Mouse (Mus musculus): ENCODE results near the gene Bdh2. TPM values are rescaled to one million over a fixed set of nuclear protein-coding genes. Genes with fewer than 3 reads are reported as not detected.
A peak's percentile ranks its signal among the peaks of the same experiment; 100 is the strongest.

The Bdh2 gene
- polyA plus RNA-seq, 1 experiment from 2014 or later = 5.8 TPM

GRCm38 (mm10) chr3:135304566-135304965 is 23.5 kb downstream of the Bdh2 start:
- Histone ChIP-seq H3K9ac (replicated peaks; ENCODE audit: low read depth) (no peak overlapping the region), H3K27ac (ENCODE audit: low read length) (no peak overlapping the region), H3K27me3 (replicated peaks; ENCODE audit: insufficient read depth, low read length) (no peaks in the 10 kb centered on the region), H3K4me1 (ENCODE audit: insufficient read depth, low read depth, low read length) (no peaks in the 10 kb centered on the region; the same call in 1 of the 2 replicates), H3K4me3 (ENCODE audit: low read depth, low read length) (no peak overlapping the region), H3K9me3 (ENCODE audit: low read length) (no peaks in the 10 kb centered on the region), H3K36me3 (ENCODE audit: insufficient read depth, low read length) (no peaks in the 10 kb centered on the region), H3K4me2 (replicated peaks; ENCODE audit: low read depth, low read length) (no peak overlapping the region)
- ATAC-seq (no peak), DNase-seq (ENCODE audit: low spot score) (peak; percentile 24)
- 29% methylated on average over 9 of the region's 9 CpGs for WGBS
- TF ChIP-seq EP300 (IDR thresholded peaks at IDR 0.05) (no peak), CTCF (IDR thresholded peaks at IDR 0.05) (no peak)

GRCm38 (mm10) chr3:135307411-135308259 is 26.6 kb downstream of the Bdh2 start, which contains the start of gene Slc9b2:
TSS of gene Slc9b2 (plus strand) at chr3:135307700.
- 8% methylated on average over 22 of the region's 28 CpGs for WGBS
- Histone ChIP-seq H3K9me3 (ENCODE audit: low read length) (no peaks in the 10 kb centered on the region), H3K4me3 (ENCODE audit: low read depth, low read length) (peak within 1 kb of the TSS; percentile 28), H3K27ac (ENCODE audit: low read length) (no peak within 1 kb of the TSS), H3K36me3 (ENCODE audit: insufficient read depth, low read length) (no peaks in the 10 kb centered on the region), H3K4me2 (replicated peaks; ENCODE audit: low read depth, low read length) (peak within 1 kb of the TSS; percentile 69), H3K27me3 (replicated peaks; ENCODE audit: insufficient read depth, low read length) (no peaks in the 10 kb centered on the region), H3K9ac (replicated peaks; ENCODE audit: low read depth) (no peak within 1 kb of the TSS), H3K4me1 (ENCODE audit: insufficient read depth, low read depth, low read length) (no peaks in the 10 kb centered on the region; the same call in 1 of the 2 replicates)
- DNase-seq (ENCODE audit: low spot score) = peak; percentile 83
- no peak for TF ChIP-seq CTCF (IDR thresholded peaks at IDR 0.05)
- no peak for TF ChIP-seq EP300 (IDR thresholded peaks at IDR 0.05)
- peak; percentile 97 for ATAC-seq

GRCm38 (mm10) chr3:135312916-135313491 is 32.0 kb downstream of the Bdh2 start:
- DNase-seq (ENCODE audit: low spot score) = no peak
- H3K4me1 ChIP-seq (ENCODE audit: insufficient read depth, low read depth, low read length) = no peaks in the 10 kb centered on the region
- ATAC-seq = no peak

GRCm38 (mm10) chr3:135313727-135314126 is 32.7 kb downstream of the Bdh2 start:
- H3K4me2 ChIP-seq (replicated peaks; ENCODE audit: low read depth, low read length) = no peak overlapping the region
- no peak overlapping the region for H3K4me3 ChIP-seq (ENCODE audit: low read depth, low read length)
- H3K4me1 ChIP-seq (ENCODE audit: insufficient read depth, low read depth, low read length) = no peaks in the 10 kb centered on the region
- no peak overlapping the region for H3K27ac ChIP-seq (ENCODE audit: low read length)
- no peaks in the 10 kb centered on the region for H3K27me3 ChIP-seq (replicated peaks; ENCODE audit: insufficient read depth, low read length)
- H3K9me3 ChIP-seq (ENCODE audit: low read length) = no peaks in the 10 kb centered on the region
- 78% methylated on average over 2 of the region's 2 CpGs for WGBS
- H3K9ac ChIP-seq (replicated peaks; ENCODE audit: low read depth) = no peak overlapping the region
- TF ChIP-seq EP300 (IDR thresholded peaks at IDR 0.05) = no peak
- no peak for TF ChIP-seq CTCF (IDR thresholded peaks at IDR 0.05)
- ATAC-seq = no peak
- DNase-seq (ENCODE audit: low spot score) = no peak
- H3K36me3 ChIP-seq (ENCODE audit: insufficient read depth, low read length) = no peaks in the 10 kb centered on the region

More at GRCm38 (mm10) chr3:135312916-135313491, 32.0 kb downstream of the Bdh2 start:
- H3K9ac ChIP-seq (replicated peaks; ENCODE audit: low read depth) = no peak overlapping the region
- no peaks in the 10 kb centered on the region for H3K27me3 ChIP-seq (replicated peaks; ENCODE audit: insufficient read depth, low read length)
- 34% methylated on average over 2 of the region's 2 CpGs for WGBS
- H3K36me3 ChIP-seq (ENCODE audit: insufficient read depth, low read length) = no peaks in the 10 kb centered on the region
- TF ChIP-seq CTCF (IDR thresholded peaks at IDR 0.05) = peak; percentile 26; the same call in 1 of the 2 replicates
- TF ChIP-seq EP300 (IDR thresholded peaks at IDR 0.05) = no peak
- H3K9me3 ChIP-seq (ENCODE audit: low read length) = no peaks in the 10 kb centered on the region
- no peak overlapping the region for H3K4me2 ChIP-seq (replicated peaks; ENCODE audit: low read depth, low read length)
- H3K27ac ChIP-seq (ENCODE audit: low read length) = no peak overlapping the region
- H3K4me3 ChIP-seq (ENCODE audit: low read depth, low read length) = no peak overlapping the region

- Histone ChIP-seq H3K4me2 (replicated peaks; ENCODE audit: low read depth, low read length) (no peak overlapping the region), H3K9ac (replicated peaks; ENCODE audit: low read depth) (no peak overlapping the region), H3K27me3 (replicated peaks; ENCODE audit: insufficient read depth, low read length) (no peaks in the 10 kb centered on the region), H3K9me3 (ENCODE audit: low read length) (no peaks in the 10 kb centered on the region), H3K4me3 (ENCODE audit: low read depth, low read length) (no peak overlapping the region), H3K4me1 (ENCODE audit: insufficient read depth, low read depth, low read length) (no peaks in the 10 kb centered on the region), H3K27ac (ENCODE audit: low read length) (no peak overlapping the region), H3K36me3 (ENCODE audit: insufficient read depth, low read length) (no peaks in the 10 kb centered on the region)
- no peak for ATAC-seq
- DNase-seq (ENCODE audit: low spot score) = no peak
- TF ChIP-seq CTCF (IDR thresholded peaks at IDR 0.05) = no peak
- no peak for TF ChIP-seq EP300 (IDR thresholded peaks at IDR 0.05)
- WGBS = 58% methylated on average over 2 of the region's 2 CpGs
These were observed 33.8 kb downstream of the Bdh2 start for GRCm38 (mm10) chr3:135314811-135315210.

- Histone ChIP-seq H3K4me1 (ENCODE audit: insufficient read depth, low read depth, low read length) (no peaks in the 10 kb centered on the region), H3K27me3 (replicated peaks; ENCODE audit: insufficient read depth, low read length) (no peaks in the 10 kb centered on the region), H3K9me3 (ENCODE audit: low read length) (no peaks in the 10 kb centered on the region), H3K4me3 (ENCODE audit: low read depth, low read length) (no peak overlapping the region), H3K4me2 (replicated peaks; ENCODE audit: low read depth, low read length) (no peak overlapping the region), H3K36me3 (ENCODE audit: insufficient read depth, low read length) (no peaks in the 10 kb centered on the region), H3K27ac (ENCODE audit: low read length) (no peak overlapping the region), H3K9ac (replicated peaks; ENCODE audit: low read depth) (no peak overlapping the region)
- ATAC-seq = no peak
- DNase-seq (ENCODE audit: low spot score) = no peak
- WGBS = 78% methylated on average over 9 of the region's 9 CpGs
- TF ChIP-seq EP300 (IDR thresholded peaks at IDR 0.05) (no peak), CTCF (IDR thresholded peaks at IDR 0.05) (0 out of 2 replicates have a peak, but pooled peaks have one; percentile 12)
These were observed 34.9 kb downstream of the Bdh2 start for GRCm38 (mm10) chr3:135315720-135316425.

Measured in lung, postnatal 0 days (tissue).